ENCODE assay signal across 23 mouse cellular contexts in genomic region chr2:43554216-43554615, GRCm38 (mm10). TPM values are rescaled to one million over a fixed set of nuclear protein-coding genes. Genes with fewer than 3 reads are reported as not detected.
DNase-seq lines count a peak whose midpoint lies in the region; ATAC-seq and TF ChIP-seq lines count a peak whose summit lies in the region.
"Had no signal": no experiment of that assay in that cellular context is flagged by ENCODE, and none has a peak within 500 bp of the region (broad histone marks: within the 10 kb centered on the region; RNA-seq: fewer than 3 reads in every experiment).

No protein-coding gene starts in this region.

- no peak overlapping the region for H3K9ac ChIP-seq in kidney, embryonic 14.5 days (ENCODE audit: low read depth, low read length)
- no peak overlapping the region for H3K9ac ChIP-seq in midbrain, embryonic 11.5 days (ENCODE audit: low read length)
- H3K9ac ChIP-seq: embryonic facial prominence, embryonic 13.5 days; embryonic facial prominence, embryonic 15.5 days; forebrain, embryonic 12.5 days had no signal

- peaks cover 9% of the 10 kb centered on the region; the same call in 1 of the 2 replicates for H3K4me1 ChIP-seq in kidney, adult 2 months (ENCODE audit: control insufficient read depth, insufficient read depth, low read length)
- H3K4me1 ChIP-seq in kidney, embryonic 14.5 days (ENCODE audit: control insufficient read depth, insufficient read depth, low read length): no peaks in the 10 kb centered on the region
- 0 out of 2 replicates have a peak, but pooled peaks cover 3% of the 10 kb centered on the region for H3K4me1 ChIP-seq in midbrain, embryonic 11.5 days (ENCODE audit: control insufficient read depth, insufficient read depth, low read length)
- H3K4me1 ChIP-seq in midbrain, embryonic 10.5 days: peaks cover 21% of the 10 kb centered on the region
- H3K4me1 ChIP-seq: embryonic facial prominence, embryonic 15.5 days had no signal

- no peak overlapping the region for H3K4me2 ChIP-seq in kidney, embryonic 14.5 days (replicated peaks; ENCODE audit: low read depth, low read length)
- H3K4me2 ChIP-seq in midbrain, embryonic 11.5 days: no peak overlapping the region
- H3K4me2 ChIP-seq: embryonic facial prominence, embryonic 13.5 days; embryonic facial prominence, embryonic 15.5 days; forebrain, embryonic 12.5 days had no signal

- H3K27ac ChIP-seq in kidney, adult 2 months (ENCODE audit: insufficient read depth, low read depth, low read length): peak overlapping the region; percentile 26; the same call in 1 of the 2 replicates
- H3K27ac ChIP-seq in kidney, embryonic 14.5 days (ENCODE audit: low read depth, low read length): no peak overlapping the region
- no peak overlapping the region for H3K27ac ChIP-seq in midbrain, embryonic 11.5 days (ENCODE audit: low read depth, low read length)
- no peak overlapping the region for H3K27ac ChIP-seq in midbrain, embryonic 10.5 days (replicated peaks)
- H3K27ac ChIP-seq: embryonic facial prominence, embryonic 13.5 days; embryonic facial prominence, embryonic 15.5 days; forebrain, embryonic 10.5 days; forebrain, embryonic 12.5 days had no signal

- H3K36me3 ChIP-seq in kidney, adult 2 months (ENCODE audit: control insufficient read depth, insufficient read depth, low read length): no peaks in the 10 kb centered on the region
- no peaks in the 10 kb centered on the region for H3K36me3 ChIP-seq in kidney, embryonic 14.5 days (ENCODE audit: control insufficient read depth, insufficient read depth, low read length)
- H3K36me3 ChIP-seq in midbrain, embryonic 11.5 days (ENCODE audit: control insufficient read depth, insufficient read depth, low read length): no peaks in the 10 kb centered on the region
- H3K36me3 ChIP-seq in midbrain, embryonic 10.5 days: no peaks in the 10 kb centered on the region
- H3K36me3 ChIP-seq: embryonic facial prominence, embryonic 13.5 days; embryonic facial prominence, embryonic 15.5 days; forebrain, embryonic 10.5 days; forebrain, embryonic 12.5 days had no signal

- no peak for TF ChIP-seq POLR2A in kidney, adult 2 months (IDR thresholded peaks at IDR 0.05; ENCODE audit: low read depth, low read length)

- 45% methylated on average over 4 of the region's 4 CpGs for WGBS in kidney, adult 2 months
- WGBS in kidney, embryonic 14.5 days: 73% methylated on average over 4 of the region's 4 CpGs
- WGBS in midbrain, embryonic 11.5 days: 58% methylated on average over 4 of the region's 4 CpGs
- 53% methylated on average over 4 of the region's 4 CpGs for WGBS in midbrain, embryonic 10.5 days

- DNase-seq in kidney, adult 2 months: no peak
- DNase-seq in kidney, adult 8-10 months: no peak
- DNase-seq in kidney, postnatal 4 days: no peak
- DNase-seq in midbrain, embryonic 11.5 days (ENCODE audit: low spot score, missing footprints): peak; percentile 47
- DNase-seq in midbrain, embryonic 10.5 days (ENCODE audit: low spot score): no peak
- no peak for DNase-seq in gastrocnemius, adult 18-20 months (ENCODE audit: low spot score)
- DNase-seq: adrenal gland, adult 2 months; adrenal gland, postnatal 10 days; adrenal gland, postnatal 25 days; cerebellum, adult 11 months; cerebellum, adult 18-20 months; cerebellum, adult 8-10 months; cerebellum, adult 9-11 months; cerebellum, postnatal 14 days; cerebellum, postnatal 36 days had no signal

- no peak for TF ChIP-seq CTCF in kidney, adult 2 months (conservative IDR thresholded peaks at IDR 0.05; ENCODE audit: insufficient read depth, insufficient read length, low read depth, low read length)

- no peaks in the 10 kb centered on the region for H3K9me3 ChIP-seq in kidney, embryonic 14.5 days (ENCODE audit: control insufficient read depth, low read length)
- H3K9me3 ChIP-seq in midbrain, embryonic 11.5 days (ENCODE audit: control insufficient read depth, low read length): no peaks in the 10 kb centered on the region
- no peaks in the 10 kb centered on the region for H3K9me3 ChIP-seq in midbrain, embryonic 10.5 days (replicated peaks)
- H3K9me3 ChIP-seq: embryonic facial prominence, embryonic 13.5 days; embryonic facial prominence, embryonic 15.5 days; forebrain, embryonic 10.5 days; forebrain, embryonic 12.5 days had no signal

- no peak overlapping the region for H3K4me3 ChIP-seq in kidney, adult 2 months (ENCODE audit: insufficient read depth, low read depth, low read length)
- H3K4me3 ChIP-seq in kidney, embryonic 14.5 days (ENCODE audit: low read length): no peak overlapping the region
- no peak overlapping the region for H3K4me3 ChIP-seq in midbrain, embryonic 11.5 days (ENCODE audit: low read depth, low read length)
- H3K4me3 ChIP-seq in midbrain, embryonic 10.5 days: no peak overlapping the region
- H3K4me3 ChIP-seq: embryonic facial prominence, embryonic 13.5 days; embryonic facial prominence, embryonic 15.5 days; erythroblast, embryonic 14.5 days; forebrain, embryonic 10.5 days; forebrain, embryonic 12.5 days had no signal

- H3K27me3 ChIP-seq in kidney, adult 2 months (replicated peaks; ENCODE audit: control insufficient read depth, insufficient read depth, low read length): no peaks in the 10 kb centered on the region
- H3K27me3 ChIP-seq in kidney, embryonic 14.5 days (ENCODE audit: control insufficient read depth, insufficient read depth, low read length): no peaks in the 10 kb centered on the region
- H3K27me3 ChIP-seq in midbrain, embryonic 11.5 days (ENCODE audit: control insufficient read depth, insufficient read depth, low read length): no peaks in the 10 kb centered on the region
- no peaks in the 10 kb centered on the region for H3K27me3 ChIP-seq in midbrain, embryonic 10.5 days (ENCODE audit: low read depth, poor library complexity, severe bottlenecking)
- H3K27me3 ChIP-seq: embryonic facial prominence, embryonic 13.5 days; embryonic facial prominence, embryonic 15.5 days; forebrain, embryonic 12.5 days had no signal

- 0 out of 2 replicates have a peak, but pooled peaks have one; percentile 28 for ATAC-seq in kidney, embryonic 14.5 days (ENCODE audit: low FRiP score, low TSS enrichment)
- ATAC-seq in midbrain, embryonic 11.5 days (ENCODE audit: low FRiP score): no peak
- ATAC-seq: forebrain, embryonic 14.5 days had no signal

RNA-seq across cellular contexts. Expression of gene Kynu, which starts 0.9 kb away (rescaled TPM):
- polyA plus RNA-seq in kidney, adult 2 months (2012; rRNA removed): 12.7 and 16.7 TPM in 2 replicates
- 2.3 and 3.5 TPM in 2 replicates for polyA plus RNA-seq in kidney, embryonic 14.5 days (2014; fragmentation: Nextera tagmentation; extraction: Ambion mirVana)
- polyA plus RNA-seq in midbrain, embryonic 11.5 days (2014; fragmentation: Nextera tagmentation; extraction: Ambion mirVana): 1.9 and 2.6 TPM in 2 replicates
- 1.1 and 2.2 TPM in 2 replicates for polyA plus RNA-seq in midbrain, embryonic 10.5 days (2016; fragmentation: Nextera tagmentation; extraction: Ambion mirVana)
- not detected for total RNA-seq in gastrocnemius, adult 18-20 months (2021)
- total RNA-seq: adrenal gland, postnatal 25 days had no signal
- polyA plus RNA-seq: adrenal gland, adult 2 months; C2C12; erythroblast, embryonic 14.5 days had no signal
